Mouse (Mus musculus): ENCODE results near the gene Nipsnap2. TPM values are rescaled to one million over a fixed set of nuclear protein-coding genes. Genes with fewer than 3 reads are reported as not detected.
"Not testable (repeated sequence)": the region's sequence is repeated elsewhere in the genome, so short reads cannot be mapped to it uniquely, and the experiment has no call there.

Gene Nipsnap2
- 4.0 and 15.2 TPM in 2 replicates for polyA plus RNA-seq (2012; ENCODE audit: insufficient read depth, low replicate concordance)

- H3K9me3 ChIP-seq, result no peaks in the 10 kb centered on the region
- H3K4me3 ChIP-seq (replicated peaks), result peak within 1 kb of the TSS; percentile 96
- TF ChIP-seq FLI1 (IDR thresholded peaks at IDR 0.05; ENCODE audit: low read length), result no peak; the same call in 1 of the 2 replicates
- no peak for TF ChIP-seq GATA1 (IDR thresholded peaks at IDR 0.05; ENCODE audit: borderline replicate concordance, low read length)
- H3K4me1 ChIP-seq, result peaks cover 44% of the 10 kb centered on the region
- H3K36me3 ChIP-seq (replicated peaks; ENCODE audit: low read length), result peaks cover 9% of the 10 kb centered on the region
- H3K27me3 ChIP-seq (replicated peaks), result no peaks in the 10 kb centered on the region
Observed at GRCm38 (mm10) chr5:129724834-129725773, at the start of gene Nipsnap2. Gene Nipsnap2 (plus strand): TSS chr5:129725063.

- not testable (repeated sequence) for H3K4me3 ChIP-seq (replicated peaks); H3K4me1 ChIP-seq; H3K9me3 ChIP-seq; H3K27me3 ChIP-seq (replicated peaks); H3K36me3 ChIP-seq (replicated peaks; ENCODE audit: low read length)
Observed at GRCm38 (mm10) chr5:129685141-129685540, 39.7 kb upstream of the Nipsnap2 start.

GRCm38 (mm10) chr5:129687621-129688020 lies 37.2 kb upstream of the Nipsnap2 start:
- Histone ChIP-seq H3K9me3 (no peaks in the 10 kb centered on the region), H3K36me3 (replicated peaks; ENCODE audit: low read length) (no peaks in the 10 kb centered on the region), H3K27me3 (replicated peaks) (peaks cover 1% of the 10 kb centered on the region), H3K4me1 (no peaks in the 10 kb centered on the region; the same call in 1 of the 2 replicates), H3K4me3 (replicated peaks) (no peak overlapping the region)
- TF ChIP-seq FLI1 (IDR thresholded peaks at IDR 0.05; ENCODE audit: low read length) (no peak), GATA1 (IDR thresholded peaks at IDR 0.05; ENCODE audit: borderline replicate concordance, low read length) (no peak)

GRCm38 (mm10) chr5:129690528-129690927 lies 34.3 kb upstream of the Nipsnap2 start:
- peaks cover 4% of the 10 kb centered on the region for H3K27me3 ChIP-seq (replicated peaks)
- H3K36me3 ChIP-seq (replicated peaks; ENCODE audit: low read length), result no peaks in the 10 kb centered on the region
- no peak overlapping the region for H3K4me3 ChIP-seq (replicated peaks)
- TF ChIP-seq GATA1 (IDR thresholded peaks at IDR 0.05; ENCODE audit: borderline replicate concordance, low read length), result no peak
- TF ChIP-seq FLI1 (IDR thresholded peaks at IDR 0.05; ENCODE audit: low read length), result no peak
- no peaks in the 10 kb centered on the region; the same call in 1 of the 2 replicates for H3K4me1 ChIP-seq
- H3K9me3 ChIP-seq, result no peaks in the 10 kb centered on the region

- Histone ChIP-seq H3K4me1 (peaks cover 15% of the 10 kb centered on the region), H3K4me3 (replicated peaks) (no peak overlapping the region), H3K27me3 (replicated peaks) (peaks cover 23% of the 10 kb centered on the region), H3K9me3 (no peaks in the 10 kb centered on the region), H3K36me3 (replicated peaks; ENCODE audit: low read length) (no peaks in the 10 kb centered on the region)
- TF ChIP-seq GATA1 (IDR thresholded peaks at IDR 0.05; ENCODE audit: borderline replicate concordance, low read length), result no peak
- no peak for TF ChIP-seq FLI1 (IDR thresholded peaks at IDR 0.05; ENCODE audit: low read length)
Observed at GRCm38 (mm10) chr5:129700506-129700905, 24.4 kb upstream of the Nipsnap2 start.

GRCm38 (mm10) chr5:129701706-129702105 lies 23.2 kb upstream of the Nipsnap2 start:
- no peaks in the 10 kb centered on the region for H3K9me3 ChIP-seq
- peaks cover 23% of the 10 kb centered on the region for H3K27me3 ChIP-seq (replicated peaks)
- peaks cover 15% of the 10 kb centered on the region for H3K4me1 ChIP-seq
- TF ChIP-seq FLI1 (IDR thresholded peaks at IDR 0.05; ENCODE audit: low read length) (no peak), GATA1 (IDR thresholded peaks at IDR 0.05; ENCODE audit: borderline replicate concordance, low read length) (no peak)
- no peak overlapping the region for H3K4me3 ChIP-seq (replicated peaks)
- no peaks in the 10 kb centered on the region for H3K36me3 ChIP-seq (replicated peaks; ENCODE audit: low read length)

GRCm38 (mm10) chr5:129703368-129703767 lies 21.5 kb upstream of the Nipsnap2 start:
- peaks cover 4% of the 10 kb centered on the region for H3K9me3 ChIP-seq
- no peak overlapping the region for H3K4me3 ChIP-seq (replicated peaks)
- TF ChIP-seq GATA1 (IDR thresholded peaks at IDR 0.05; ENCODE audit: borderline replicate concordance, low read length) (no peak), FLI1 (IDR thresholded peaks at IDR 0.05; ENCODE audit: low read length) (no peak)
- peaks cover 24% of the 10 kb centered on the region for H3K27me3 ChIP-seq (replicated peaks)
- peaks cover 15% of the 10 kb centered on the region for H3K4me1 ChIP-seq
- no peaks in the 10 kb centered on the region for H3K36me3 ChIP-seq (replicated peaks; ENCODE audit: low read length)

- Histone ChIP-seq H3K4me3 (replicated peaks) (no peak within 1 kb of the TSS), H3K4me1 (peaks cover 7% of the 10 kb centered on the region), H3K36me3 (replicated peaks; ENCODE audit: low read length) (no peaks in the 10 kb centered on the region), H3K9me3 (peaks cover 6% of the 10 kb centered on the region), H3K27me3 (replicated peaks) (peaks cover 25% of the 10 kb centered on the region)
- TF ChIP-seq GATA1 (IDR thresholded peaks at IDR 0.05; ENCODE audit: borderline replicate concordance, low read length) (no peak), FLI1 (IDR thresholded peaks at IDR 0.05; ENCODE audit: low read length) (no peak)
Observed at GRCm38 (mm10) chr5:129708412-129708811, 16.5 kb upstream of the Nipsnap2 start, which contains the start of gene Sept14. Gene Sept14 (minus strand): TSS chr5:129708512.

- H3K36me3 ChIP-seq (replicated peaks; ENCODE audit: low read length), result peaks cover 41% of the 10 kb centered on the region
- peak within 1 kb of the TSS; percentile 98 for H3K4me3 ChIP-seq (replicated peaks)
- TF ChIP-seq FLI1 (IDR thresholded peaks at IDR 0.05; ENCODE audit: low read length) (no peak), GATA1 (IDR thresholded peaks at IDR 0.05; ENCODE audit: borderline replicate concordance, low read length) (peak; percentile 94)
- H3K4me1 ChIP-seq, result peaks cover 17% of the 10 kb centered on the region
- H3K27me3 ChIP-seq (replicated peaks), result peaks cover 13% of the 10 kb centered on the region
- no peaks in the 10 kb centered on the region for H3K9me3 ChIP-seq
Observed at GRCm38 (mm10) chr5:129715326-129715861, 9.5 kb upstream of the Nipsnap2 start, which contains the start of gene Mrps17. Gene Mrps17 (plus strand): TSS chr5:129715497.

GRCm38 (mm10) chr5:129717016-129717415 lies 7.8 kb upstream of the Nipsnap2 start:
- Histone ChIP-seq H3K4me3 (replicated peaks) (no peak overlapping the region), H3K27me3 (replicated peaks) (peaks cover 5% of the 10 kb centered on the region), H3K36me3 (replicated peaks; ENCODE audit: low read length) (peaks cover 48% of the 10 kb centered on the region), H3K4me1 (peaks cover 17% of the 10 kb centered on the region), H3K9me3 (no peaks in the 10 kb centered on the region)
- no peak for TF ChIP-seq GATA1 (IDR thresholded peaks at IDR 0.05; ENCODE audit: borderline replicate concordance, low read length)
- TF ChIP-seq FLI1 (IDR thresholded peaks at IDR 0.05; ENCODE audit: low read length), result no peak

All from megakaryocyte, embryonic 14.5 days (primary cell).